Mouse (Mus musculus): ENCODE measurements at regions not wholly inside any gene's neighbourhood (a gene's known extent, or its start where the extent isn't known, plus 50 kb on each side); places are given as distances from the start of the nearest gene placed in this dataset.
"Not testable (repeated sequence)": the region's sequence is repeated elsewhere in the genome, so short reads cannot be mapped to it uniquely, and the experiment has no call there.

DNA sequence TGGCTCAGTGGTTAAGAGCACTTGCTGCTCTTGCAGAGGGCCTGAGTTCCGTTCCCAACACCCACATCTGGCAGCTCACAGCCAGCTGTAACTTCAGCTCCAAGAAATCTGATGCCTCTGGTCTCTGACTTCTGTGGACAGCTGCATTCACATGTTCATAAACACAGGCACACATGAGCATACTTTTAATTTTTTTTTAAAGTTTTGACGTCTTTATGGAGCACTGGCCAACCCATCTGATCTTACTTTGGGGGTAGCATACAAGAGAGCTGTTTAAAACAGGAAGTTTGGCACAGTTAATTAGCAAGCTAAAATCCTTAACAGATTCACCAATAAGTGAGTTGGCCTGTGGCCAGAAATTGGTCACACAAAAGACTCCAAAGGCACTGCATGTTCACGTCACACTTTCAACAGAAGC lies 81.2 kb upstream of the Atl2 start:
- DNase-seq: no peak

- DNase-seq: no peak
Measured at GRCm38 (mm10) chr17:79976518-79977100, 80.7 kb upstream of the Atl2 start.

DNA sequence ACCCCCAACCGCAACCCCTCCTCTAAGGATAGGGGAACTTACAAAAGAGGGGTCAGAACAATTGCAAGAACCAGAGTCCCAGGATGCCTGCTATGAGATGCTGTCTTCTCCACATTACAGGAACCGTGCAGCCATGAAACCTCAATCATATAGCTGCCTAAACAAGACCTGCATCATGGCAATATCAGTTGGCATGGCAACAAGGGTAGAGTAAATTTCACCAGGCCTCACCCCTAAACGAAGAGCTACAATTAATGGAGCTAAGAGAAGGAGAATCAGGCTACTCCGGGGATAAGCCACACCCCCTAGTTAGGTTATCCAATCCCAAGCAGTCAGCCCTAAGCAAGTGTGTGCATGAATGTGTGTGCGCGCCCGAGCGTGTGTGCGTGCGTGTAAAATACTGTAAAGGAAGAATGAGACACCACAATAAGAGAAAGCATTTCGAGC lies 80.1 kb upstream of the Atl2 start:
- DNase-seq: no peak

GRCm38 (mm10) chr17:79975150-79975757 lies 79.3 kb upstream of the Atl2 start:
- not testable (repeated sequence) for DNase-seq

GRCm38 (mm10) chr17:79971721-79972336 lies 75.9 kb upstream of the Atl2 start:
- no peak for DNase-seq

- peak; percentile 18 to 33 for DNase-seq
Measured at GRCm38 (mm10) chr17:79969500-79969972, 73.6 kb upstream of the Atl2 start.

- peak in 1 of 2 experiments; percentile 31 for DNase-seq
Measured at GRCm38 (mm10) chr17:79968819-79969218, 72.9 kb upstream of the Atl2 start.

GRCm38 (mm10) chr17:79966981-79967380 lies 71.1 kb upstream of the Atl2 start:
- no peak for DNase-seq

DNA sequence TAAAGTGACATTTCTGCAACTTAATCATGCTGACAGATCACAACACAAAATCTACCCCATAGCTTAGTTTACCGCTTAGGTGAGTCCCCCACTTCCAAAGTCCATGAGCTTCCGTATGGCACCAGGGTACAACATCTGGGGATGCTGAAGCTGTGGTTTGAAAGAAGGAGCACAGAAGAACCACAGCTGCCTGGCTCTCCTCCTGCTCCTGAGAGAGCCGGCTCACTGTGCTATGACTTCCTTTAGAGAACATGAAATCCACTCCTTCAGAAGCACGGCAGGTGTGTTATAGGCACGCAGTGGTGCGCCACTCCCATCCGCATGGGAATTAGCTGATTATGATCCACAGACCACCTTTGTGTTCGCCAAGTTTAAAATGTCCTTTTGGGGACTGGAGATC lies 69.7 kb upstream of the Atl2 start:
- DNase-seq: no peak

DNA sequence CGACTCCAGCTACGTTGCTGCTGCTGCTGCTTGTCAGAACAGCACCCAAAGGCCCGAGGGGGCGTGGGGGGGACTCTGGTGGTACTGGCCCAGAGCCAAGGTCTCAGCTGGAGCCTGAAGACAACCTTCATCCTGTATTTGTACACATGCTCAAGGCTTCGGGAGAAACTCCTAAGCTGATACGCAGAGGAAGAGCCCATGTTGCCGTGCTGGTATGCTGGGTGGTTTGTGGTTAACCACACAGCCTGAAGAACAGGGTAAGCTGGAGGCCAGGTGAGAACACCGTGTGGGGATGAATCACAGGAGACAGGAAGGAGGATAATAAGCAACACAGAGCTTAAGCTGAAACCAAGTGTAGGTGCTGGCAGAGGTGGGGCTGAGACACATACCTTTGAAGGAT lies 68.9 kb upstream of the Atl2 start:
- peak; percentile 24 to 53 for DNase-seq

DNA sequence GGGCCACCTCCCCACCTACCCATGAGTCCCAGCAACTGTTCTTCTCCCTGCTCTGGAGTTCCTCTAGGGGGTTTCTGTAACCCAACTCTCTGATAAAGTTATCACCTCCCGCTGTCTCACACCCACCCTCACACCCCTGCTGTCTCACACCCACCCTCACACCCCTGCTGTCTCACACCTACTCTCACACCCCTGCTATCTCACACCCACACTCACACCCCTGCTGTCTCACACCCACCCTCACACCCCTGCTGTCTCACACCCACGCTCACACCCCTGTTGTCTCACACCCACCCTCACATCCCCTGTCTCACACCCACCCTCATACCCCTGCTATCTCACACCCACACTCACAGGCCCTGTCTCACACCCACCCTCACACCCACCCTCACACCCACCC lies 67.4 kb upstream of the Atl2 start:
- DNase-seq: no peak

DNA sequence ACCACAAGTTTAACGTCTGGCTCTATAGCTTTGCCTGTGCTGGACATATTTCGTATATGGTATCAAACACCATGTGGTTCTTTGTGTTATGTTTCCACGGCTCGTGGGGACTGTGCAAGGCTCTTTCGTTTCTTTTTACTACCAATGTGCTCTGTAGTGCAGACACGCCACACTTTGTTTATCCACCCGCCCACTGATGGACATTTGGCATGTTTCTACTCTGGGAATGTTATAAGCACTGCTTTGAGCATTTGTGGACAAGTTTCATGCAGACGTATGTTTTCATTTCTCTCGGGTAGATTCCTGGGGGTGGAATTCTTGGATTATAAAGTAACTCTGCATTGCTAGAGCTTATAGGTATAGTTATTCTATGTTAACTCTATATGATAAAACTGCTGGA lies 65.5 kb upstream of the Atl2 start:
- no peak for DNase-seq

GRCm38 (mm10) chr17:79960688-79961087 lies 64.8 kb upstream of the Atl2 start:
- no peak for DNase-seq

- no peak for DNase-seq
Measured at GRCm38 (mm10) chr17:79955267-79955666, 59.3 kb upstream of the Atl2 start.

GRCm38 (mm10) chr17:79954624-79955244 lies 58.8 kb upstream of the Atl2 start:
- DNase-seq: no peak

DNA sequence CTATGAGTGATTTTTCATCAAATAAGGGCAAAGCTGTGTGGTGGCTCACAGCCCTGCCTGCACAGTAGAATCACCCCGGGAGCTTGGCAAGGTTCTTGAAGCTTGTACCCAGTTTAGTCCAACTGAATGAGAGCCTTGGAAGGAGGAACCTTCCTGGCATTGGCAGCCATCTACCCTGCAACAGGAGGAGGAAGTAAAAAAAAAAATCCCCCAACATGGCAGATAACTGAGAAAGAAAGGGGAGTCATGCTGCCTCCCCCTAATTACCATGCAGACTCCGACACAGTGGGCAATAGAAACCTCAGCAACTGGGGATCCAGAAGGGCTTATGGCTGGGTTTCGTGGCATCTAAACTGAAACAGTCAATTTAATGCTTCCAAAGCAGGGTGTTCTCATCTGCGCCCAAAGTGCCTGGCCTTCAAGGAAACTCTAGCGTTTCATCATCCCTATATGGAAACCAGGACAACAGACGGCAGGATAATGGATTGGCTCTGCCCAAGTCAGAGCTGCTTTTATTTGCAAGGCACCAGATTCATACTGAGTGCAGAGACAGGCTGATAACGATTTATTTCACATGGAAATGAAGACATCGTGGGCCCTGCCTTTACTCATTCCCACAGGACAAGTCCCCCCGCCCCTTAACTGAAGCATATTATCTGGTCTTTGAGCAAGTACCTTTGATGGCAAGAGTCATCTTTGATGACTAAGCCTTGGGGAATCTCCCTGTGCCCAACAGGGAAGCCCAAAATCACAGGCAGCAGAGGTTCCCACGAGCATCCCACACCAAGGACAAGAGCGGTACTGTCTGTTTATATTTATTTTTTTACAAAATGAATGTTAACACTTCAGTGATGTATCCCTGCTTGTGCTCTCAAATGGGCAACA lies 52.9 kb upstream of the Atl2 start:
- DNase-seq: no peak
